Comparison of ENCODE assay signal across 17 mouse cellular contexts in the genomic region with DNA sequence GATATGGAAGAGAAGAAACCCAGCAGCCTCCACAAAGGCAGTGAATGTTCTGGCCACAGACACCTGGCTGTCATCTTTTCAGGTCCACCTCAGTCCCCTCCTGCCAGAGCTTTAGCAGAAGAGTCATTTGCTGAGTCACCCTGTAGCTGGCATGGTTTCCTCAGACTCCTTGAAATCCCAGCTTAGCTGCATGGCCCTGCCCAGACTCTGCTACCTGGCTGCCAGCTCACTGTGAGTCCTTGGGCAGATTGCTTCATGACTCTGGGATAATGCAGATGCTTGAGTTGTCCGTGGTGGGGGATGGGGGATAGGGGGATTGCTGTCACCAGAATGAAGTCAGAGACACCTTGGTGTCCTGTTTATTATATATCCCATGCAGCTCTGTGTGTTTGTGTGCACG.
A peak's percentile ranks its signal among the peaks of the same experiment; 100 is the strongest.
DNase-seq lines count a peak whose midpoint lies in the region; ATAC-seq lines count a peak whose summit lies in the region.
"Had no signal": no experiment of that assay in that cellular context is flagged by ENCODE, and none has a peak within 500 bp of the region (broad histone marks: within the 10 kb centered on the region; RNA-seq: fewer than 3 reads in every experiment).

No protein-coding gene starts in this region.

- H3K27me3 ChIP-seq in hindbrain, embryonic 10.5 days (ENCODE audit: insufficient read depth, poor library complexity, severe bottlenecking), result no peaks in the 10 kb centered on the region
- H3K27me3 ChIP-seq: forebrain, embryonic 15.5 days; heart, embryonic 15.5 days had no signal

- H3K36me3 ChIP-seq in hindbrain, embryonic 10.5 days, result no peaks in the 10 kb centered on the region
- H3K36me3 ChIP-seq: forebrain, embryonic 15.5 days; heart, embryonic 15.5 days had no signal

- ATAC-seq in monocyte, adult 5-6 weeks (replicated peaks; ENCODE audit: insufficient number of reproducible peaks, low FRiP score, low TSS enrichment, poor library complexity, severe bottlenecking), result no peak
- ATAC-seq: forebrain, embryonic 15.5 days had no signal

- DNase-seq in cerebellum, postnatal 10 days, result peak; percentile 49 to 57
- no peak for DNase-seq in cerebellum, postnatal 4 days (ENCODE audit: low spot score in 2 of 2)
- DNase-seq in lung, postnatal 36 days, result peak; percentile 38
- DNase-seq in lung, postnatal 10 days, result no peak
- DNase-seq in adrenal gland, adult 8-10 months, result peak; percentile 69
- no peak for DNase-seq in hindbrain, embryonic 10.5 days (ENCODE audit: low spot score)
- DNase-seq: heart, adult 2 months; kidney, adult 18-20 months; kidney, postnatal 36 days; left cerebral cortex, postnatal 4 days; lung, postnatal 4 days; right cerebral cortex, postnatal 25 days; thymus, postnatal 36 days had no signal

- peaks cover 24% of the 10 kb centered on the region for H3K4me1 ChIP-seq in hindbrain, embryonic 10.5 days (replicated peaks)

- H3K9me3 ChIP-seq in hindbrain, embryonic 10.5 days, result no peaks in the 10 kb centered on the region
- H3K9me3 ChIP-seq: forebrain, embryonic 15.5 days; heart, embryonic 15.5 days had no signal

- no peak overlapping the region for H3K27ac ChIP-seq in hindbrain, embryonic 10.5 days
- H3K27ac ChIP-seq: forebrain, embryonic 15.5 days; heart, adult 2 months; heart, embryonic 15.5 days had no signal

- WGBS in hindbrain, embryonic 10.5 days, result 81% methylated on average over 2 of the region's 2 CpGs

- no peak overlapping the region for H3K4me3 ChIP-seq in hindbrain, embryonic 10.5 days
- H3K4me3 ChIP-seq: erythroblast, embryonic 14.5 days; forebrain, embryonic 15.5 days; heart, adult 2 months; heart, embryonic 15.5 days had no signal

Comparison
In these comparisons a context has a peak if more than half of its experiments do, and no peak if none do; other contexts are left out.
1. DNase-seq: peak in cerebellum, postnatal 10 days (2 of 2), lung, postnatal 36 days (single experiment) and adrenal gland, adult 8-10 months (single experiment); none in cerebellum, postnatal 4 days (0 of 2), lung, postnatal 10 days (single experiment) and hindbrain, embryonic 10.5 days (single experiment).